Mouse (Mus musculus): ENCODE measurements around the gene Vrk2.

Vrk2 gene

DNA sequence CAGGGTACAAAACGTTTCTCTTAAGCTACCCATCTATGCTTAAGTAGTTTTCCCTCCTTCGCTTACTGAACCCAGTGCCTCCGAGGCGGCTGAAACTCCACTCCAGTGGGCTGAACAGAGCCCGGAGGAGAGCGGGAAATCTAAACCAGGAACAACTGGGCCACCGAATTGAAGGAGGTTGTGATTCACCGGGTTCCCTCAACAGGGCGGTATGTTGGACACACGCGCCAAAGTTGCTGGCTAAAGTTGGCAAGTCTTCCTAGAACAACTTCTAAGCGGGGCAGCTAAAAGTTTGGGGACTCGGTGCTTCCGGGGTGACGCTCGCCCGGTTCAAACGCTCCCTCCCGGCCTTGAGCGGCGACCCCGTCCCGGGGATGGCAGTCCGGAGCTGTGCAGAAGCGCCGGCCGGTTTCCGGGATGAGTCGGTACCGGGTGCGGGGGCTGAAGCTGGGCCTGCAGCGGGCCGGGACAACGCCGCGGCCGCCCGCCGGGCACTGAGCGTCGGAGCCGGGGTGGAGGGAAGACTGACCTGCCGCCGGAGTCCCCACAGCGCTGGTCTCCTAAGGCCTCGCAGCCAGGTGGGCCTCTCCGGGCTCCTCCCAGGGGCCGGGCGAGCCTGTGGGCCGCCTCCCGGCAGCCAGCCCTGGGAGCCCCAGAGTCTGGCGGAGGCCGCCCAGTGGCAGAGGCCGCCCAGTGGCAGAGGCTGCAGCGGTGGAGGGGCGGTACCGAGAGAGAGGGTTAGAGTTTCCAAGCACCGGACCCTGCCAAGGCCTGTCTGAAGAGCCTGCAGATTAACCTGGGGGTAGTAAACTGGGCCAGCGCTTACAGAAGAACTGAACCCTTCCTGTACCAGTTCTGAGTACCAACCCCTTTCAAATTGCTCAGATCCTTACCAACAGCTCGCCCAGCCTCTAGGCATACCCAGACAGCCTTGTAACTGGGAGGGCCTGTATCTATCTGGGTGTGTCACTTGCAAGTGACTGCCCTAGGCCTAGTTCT lies at the start of gene Vrk2, which contains the start of gene Gm6899:
Vrk2 (minus strand) TSS at position 939 of the 999 bp plus-strand sequence.
Gm6899 (plus strand) TSS at position 181 of the 999 bp plus-strand sequence.
- peak; percentile 85 for DNase-seq (ENCODE audit: low spot score)

DNA sequence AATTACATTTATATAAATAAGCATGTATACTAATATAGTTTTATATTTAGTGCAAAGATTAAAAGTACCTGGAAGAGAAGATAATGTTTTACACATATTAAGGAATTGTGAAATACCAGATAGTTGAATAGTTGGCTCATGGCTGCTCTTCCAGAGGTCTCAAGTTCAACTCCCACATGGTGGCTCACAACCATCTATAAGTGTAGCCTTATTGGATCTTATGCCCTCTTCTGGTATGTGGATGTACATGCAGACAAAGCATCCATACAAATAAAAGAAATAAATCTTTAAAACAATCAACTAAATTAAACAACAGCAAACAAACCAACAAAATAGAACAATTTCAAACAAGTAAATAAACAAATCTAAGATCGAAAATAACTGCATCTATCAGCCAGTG lies 48.3 kb upstream of the Vrk2 start:
- no peak for DNase-seq (ENCODE audit: low spot score)

DNA sequence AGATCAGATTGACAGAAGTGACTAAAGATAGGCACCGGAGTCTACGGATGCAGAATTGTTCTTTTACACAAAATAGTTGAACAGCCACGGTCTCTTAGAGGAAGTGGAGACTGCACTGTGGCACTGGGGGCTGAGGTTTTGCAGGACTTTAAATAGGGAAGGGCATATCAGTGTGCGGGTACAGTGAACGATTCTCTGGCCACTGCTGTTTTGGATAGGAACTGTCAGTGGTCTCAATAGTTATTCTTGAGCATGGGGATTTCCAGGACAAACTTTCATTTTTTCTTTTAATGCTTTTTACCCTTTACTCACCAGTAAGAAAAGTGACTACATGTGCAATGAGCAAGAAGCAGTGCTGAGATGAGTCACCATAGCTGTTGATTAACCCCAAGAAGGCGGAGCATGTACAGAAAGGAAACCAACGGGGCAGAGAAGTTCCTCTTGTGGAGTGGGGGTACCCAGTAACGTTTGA lies 46.6 kb upstream of the Vrk2 start:
- no peak for DNase-seq (ENCODE audit: low spot score)

DNA sequence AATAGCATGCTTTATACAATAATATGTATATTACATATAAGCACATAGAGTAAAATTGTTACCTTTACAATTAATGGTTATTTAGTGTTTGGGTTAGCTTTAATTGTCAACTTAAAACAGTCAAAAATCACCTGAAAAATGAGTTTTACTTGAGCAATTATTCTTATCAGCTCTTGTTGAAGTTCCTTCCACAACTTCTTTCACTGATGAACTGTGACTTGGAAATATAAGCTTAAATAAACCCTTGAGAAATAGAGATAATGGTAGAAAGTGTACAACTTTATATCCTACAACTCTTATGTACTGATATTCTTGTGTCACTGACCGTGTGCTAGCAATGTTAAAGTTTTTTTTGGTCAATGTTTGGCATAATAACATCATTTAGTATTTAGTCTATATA lies 42.4 kb upstream of the Vrk2 start:
- DNase-seq (ENCODE audit: low spot score): no peak

DNA sequence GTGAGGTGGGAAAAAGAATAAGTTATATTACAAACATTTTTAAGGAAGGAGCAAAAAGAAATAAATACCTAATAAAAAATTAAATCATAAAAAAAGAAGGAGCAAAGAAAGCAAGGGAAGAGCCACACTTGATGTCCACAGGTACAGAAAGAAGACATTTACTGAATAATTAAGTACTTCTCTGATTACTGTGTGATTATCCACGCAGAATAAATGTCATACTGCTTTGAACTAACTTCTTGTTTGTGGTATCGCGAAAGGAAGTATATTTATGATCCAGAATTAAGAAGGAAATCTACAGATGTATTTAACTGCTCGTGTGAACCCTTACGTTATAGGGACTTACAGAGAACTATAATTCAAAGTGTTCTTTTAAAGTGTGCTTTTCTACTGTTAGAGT lies 28.9 kb upstream of the Vrk2 start:
- no peak for DNase-seq (ENCODE audit: low spot score)

DNA sequence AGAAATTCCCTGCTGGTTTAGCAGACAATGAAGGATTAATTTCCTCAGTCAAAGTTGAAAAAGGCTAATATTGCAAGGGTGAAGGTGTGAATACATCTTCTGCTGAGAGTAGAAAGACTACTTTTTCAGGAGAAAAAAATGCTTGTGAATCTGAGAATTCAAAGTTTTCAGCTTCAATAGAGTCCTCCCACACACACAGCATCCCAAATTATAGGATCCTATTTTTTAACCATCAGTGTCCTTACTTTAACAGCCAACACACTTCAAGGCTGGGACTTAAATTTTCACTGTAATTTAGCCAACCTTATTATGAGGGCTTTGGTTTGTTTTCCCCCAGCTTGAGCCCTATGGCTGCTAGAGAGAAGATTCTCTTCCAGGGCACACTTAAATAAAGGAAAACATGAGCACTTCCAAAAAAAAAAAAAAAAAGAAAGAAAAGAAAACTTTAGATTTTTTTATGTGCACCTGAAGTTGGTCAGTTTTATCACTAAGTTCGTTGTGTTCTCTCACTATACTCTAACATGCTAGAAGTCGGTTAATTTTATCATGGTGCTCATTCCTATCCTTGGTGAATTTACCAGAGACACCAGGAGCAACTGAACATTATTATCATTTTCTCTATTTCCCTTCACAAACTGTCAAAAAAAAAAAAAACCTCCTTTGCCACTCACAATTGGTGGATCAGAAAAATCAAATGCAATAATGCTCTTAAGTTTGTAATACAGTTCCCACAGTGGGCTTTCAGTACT lies 24.9 kb upstream of the Vrk2 start:
- DNase-seq (ENCODE audit: low spot score): no peak

DNA sequence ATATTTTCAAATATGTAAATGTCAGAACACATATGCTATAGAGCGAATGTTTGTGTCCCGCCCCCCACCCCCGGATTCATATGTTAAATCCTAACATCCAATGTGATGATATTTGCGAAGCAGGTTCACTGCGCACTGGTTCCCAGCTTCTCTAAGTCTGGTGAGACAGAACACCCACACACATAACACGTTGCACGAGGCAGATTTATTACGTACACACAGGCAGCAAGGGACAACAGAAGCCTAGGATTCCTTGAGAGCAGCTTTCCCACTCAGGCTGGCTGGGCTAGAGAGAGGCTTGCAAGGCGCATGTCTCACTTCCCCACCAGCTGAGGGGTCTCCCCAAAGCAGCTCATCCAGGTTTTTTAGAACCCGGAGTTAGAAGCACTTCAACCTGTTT lies 15.0 kb upstream of the Vrk2 start:
- no peak for DNase-seq (ENCODE audit: low spot score)

DNA sequence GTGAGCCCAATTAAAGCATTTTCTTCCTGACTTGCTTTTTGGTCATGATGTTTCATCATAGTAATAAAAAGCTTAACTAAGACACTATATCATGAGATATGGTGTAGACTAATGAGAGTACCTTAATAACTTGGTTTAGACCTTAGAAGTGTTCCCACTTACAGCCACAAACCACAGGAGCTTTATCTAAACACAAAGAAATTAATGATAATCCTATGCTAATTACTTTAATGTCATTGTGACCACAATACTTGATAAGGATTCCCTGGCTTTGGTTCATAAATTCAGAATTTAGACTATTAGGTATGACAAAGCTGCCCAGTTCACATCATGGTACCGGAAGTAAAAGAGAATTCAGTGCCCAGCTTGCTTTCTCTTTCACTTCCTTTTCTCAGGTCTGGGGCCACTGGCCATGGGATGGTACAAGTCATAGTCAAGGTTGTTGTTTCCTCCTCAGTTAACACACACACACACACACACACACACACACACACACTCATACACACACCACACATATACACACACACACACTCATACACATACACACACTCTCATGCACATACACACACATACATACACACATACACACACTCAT lies 10.4 kb upstream of the Vrk2 start:
- no peak for DNase-seq (ENCODE audit: low spot score)

DNA sequence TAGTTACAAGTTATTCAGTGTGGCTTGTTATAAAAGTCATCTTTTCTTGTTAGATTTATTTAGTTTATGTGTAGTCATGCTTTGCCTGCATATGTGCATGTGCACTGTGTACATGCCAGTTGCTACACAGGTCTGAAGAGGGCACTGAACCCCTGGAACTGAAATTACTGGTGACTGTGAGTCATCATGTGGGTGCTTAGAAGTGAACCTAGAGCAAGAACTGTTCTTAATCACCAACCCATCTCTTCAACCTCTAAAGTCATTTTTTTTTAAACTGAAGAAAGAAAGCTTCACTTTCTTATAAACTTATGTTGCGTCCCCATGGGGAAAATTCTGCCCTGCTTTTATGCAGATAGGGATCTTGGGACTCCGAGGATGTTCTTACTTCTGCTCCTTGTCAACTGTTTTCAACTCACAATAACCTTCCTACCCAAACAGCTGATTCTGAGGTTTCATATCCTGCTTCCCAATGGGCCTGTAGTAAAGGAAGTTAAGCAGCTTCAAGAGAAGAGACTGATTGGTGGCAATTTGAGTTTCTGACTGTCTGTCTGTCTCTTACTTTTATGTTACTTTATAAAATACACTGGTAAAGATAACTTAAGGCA lies 7.9 kb upstream of the Vrk2 start:
- DNase-seq (ENCODE audit: low spot score): no peak

DNA sequence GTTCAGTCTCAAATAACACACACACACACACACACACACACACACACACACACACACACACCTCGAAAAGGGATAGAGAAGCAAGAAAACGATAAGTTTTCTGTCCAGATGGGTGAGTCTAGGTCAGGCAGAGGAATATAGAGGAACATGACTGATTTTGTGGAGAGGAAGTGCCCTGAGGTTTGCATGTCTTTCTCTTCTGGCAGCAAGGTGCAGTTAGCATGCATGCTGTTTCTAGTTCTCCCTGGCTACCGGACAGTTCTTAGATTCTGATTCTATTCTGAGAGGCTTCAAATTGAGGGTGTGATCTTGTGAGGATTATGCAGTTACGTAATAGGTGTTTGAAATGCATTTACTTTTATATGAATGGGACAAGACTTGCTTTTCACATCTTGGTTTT lies 6.9 kb upstream of the Vrk2 start:
- DNase-seq (ENCODE audit: low spot score): no peak

DNA sequence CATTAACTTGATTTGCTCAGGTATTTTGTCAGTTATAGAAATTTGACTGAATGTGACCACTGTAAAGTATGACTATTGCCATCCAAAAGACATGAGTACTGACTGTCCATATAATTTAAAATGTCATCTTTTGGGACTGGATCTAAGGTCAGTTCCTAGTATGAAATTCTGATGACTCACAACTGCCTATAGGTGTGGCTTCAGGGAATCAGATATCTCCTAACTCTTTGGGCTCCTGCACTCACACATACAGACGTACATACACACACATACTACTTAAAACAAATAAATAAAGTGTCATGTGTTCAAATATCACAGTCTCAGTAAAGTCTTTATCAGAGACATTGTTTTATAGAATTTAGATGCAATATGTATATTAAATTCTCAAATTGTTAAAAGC lies 5.1 kb upstream of the Vrk2 start:
- no peak for DNase-seq (ENCODE audit: low spot score)

DNA sequence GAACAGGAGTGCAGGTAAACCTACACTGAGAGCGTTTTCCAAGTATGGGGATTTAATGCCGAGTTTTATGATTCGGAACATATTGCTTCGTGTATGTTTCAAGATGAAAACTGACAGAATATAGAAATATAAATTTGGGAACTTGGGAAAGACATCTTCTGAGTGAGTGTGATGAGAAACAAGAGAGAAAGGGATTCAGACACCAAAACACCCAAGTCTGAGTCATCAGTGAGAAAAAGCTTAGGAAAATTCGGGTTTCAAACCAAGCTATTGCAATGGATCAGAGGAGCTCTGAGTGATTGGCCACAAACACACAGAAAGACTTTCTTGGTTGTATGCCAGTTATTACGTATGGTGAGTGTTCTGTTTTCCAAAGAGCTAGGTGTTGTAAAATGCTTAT lies 4.0 kb upstream of the Vrk2 start:
- no peak for DNase-seq (ENCODE audit: low spot score)

DNA sequence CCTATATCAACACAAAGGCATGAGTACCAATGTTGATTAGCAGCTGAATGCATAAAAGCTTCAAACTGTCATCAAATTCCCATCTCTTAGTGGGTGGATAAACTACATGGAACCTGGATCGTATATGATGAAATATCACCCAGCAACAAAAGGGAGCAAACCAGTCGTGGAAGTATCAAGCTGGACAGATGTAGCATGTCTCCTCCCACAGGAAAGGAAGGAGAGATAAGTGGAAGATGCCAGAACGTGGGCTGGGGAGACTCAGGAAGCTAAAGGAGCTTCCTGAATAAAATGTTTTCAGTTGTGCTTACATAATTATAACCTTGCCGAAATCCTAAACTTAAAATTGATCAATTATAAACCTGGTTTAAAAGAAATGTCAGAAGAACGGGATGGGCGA lies 3.3 kb upstream of the Vrk2 start:
- no peak for DNase-seq (ENCODE audit: low spot score)

DNA sequence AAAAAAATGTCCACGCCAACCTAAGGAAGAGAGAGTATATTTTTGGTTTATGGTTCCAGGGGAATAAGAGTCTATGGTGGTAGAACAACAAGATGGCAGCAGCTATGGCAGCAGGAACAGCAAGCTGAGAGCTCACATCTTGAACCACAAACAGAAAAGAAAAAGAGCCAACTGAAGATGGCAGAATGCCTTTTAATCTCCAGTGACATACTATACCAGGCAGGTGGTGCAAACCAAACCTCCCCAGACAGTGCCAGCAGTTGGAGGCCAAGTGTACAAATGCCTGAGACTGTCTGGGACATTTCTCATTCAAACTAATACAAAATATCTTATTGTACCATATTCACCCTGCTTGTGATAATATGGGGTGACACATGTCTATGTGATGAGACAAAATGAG lies 2.4 kb upstream of the Vrk2 start:
- DNase-seq (ENCODE audit: low spot score): no peak

DNA sequence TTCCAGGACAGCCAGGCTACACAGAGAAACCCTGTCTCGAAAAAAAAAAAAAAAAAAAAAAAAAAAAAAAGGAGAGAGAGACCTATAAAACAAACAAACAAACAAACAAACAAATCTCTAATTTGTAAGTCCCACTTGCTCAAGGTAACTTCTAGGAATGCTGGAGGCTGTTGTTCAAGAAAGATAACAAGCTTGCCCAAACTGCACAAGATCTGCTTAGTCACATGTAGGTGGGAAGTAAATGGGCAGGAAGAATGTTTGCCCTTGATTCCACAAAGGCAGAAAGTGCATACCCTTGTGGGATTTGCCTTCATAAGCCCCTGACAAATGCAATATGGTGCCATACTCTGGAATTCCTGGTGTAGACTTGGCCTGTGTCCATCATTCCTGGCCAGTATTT lies 688 bp upstream of the Vrk2 start:
- no peak for DNase-seq (ENCODE audit: low spot score)

DNA sequence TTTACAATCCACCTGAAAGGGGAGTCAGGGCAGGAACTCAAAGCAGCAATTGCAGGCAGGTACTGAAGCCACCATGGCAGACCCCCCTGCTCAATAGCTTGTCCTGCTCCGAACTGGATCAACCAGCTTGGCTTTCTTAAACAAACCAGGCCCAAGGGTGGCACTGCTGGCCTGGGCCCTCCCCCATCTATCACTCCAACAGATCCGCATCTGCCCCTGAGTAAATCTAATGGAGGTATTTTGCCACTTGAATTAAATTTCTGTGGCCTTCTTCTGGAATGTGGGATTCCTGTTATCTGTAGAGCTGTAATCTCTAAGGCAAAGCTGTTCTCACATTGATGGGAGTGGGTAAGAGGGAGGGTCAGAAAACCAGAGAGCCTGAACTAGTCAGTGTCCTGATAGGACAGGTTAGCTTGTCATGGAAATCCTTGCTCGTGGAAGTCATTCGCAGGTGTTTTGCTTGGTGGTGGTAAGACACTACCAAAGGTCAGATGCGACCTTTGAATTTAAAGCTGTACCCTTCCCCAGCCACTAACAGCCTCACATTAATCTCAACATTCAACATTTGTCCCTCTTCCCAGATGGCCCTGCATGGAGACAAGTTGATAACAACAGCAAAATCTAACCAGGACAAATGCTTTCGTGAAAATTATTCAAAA lies 1.3 kb downstream of the Vrk2 start:
- no peak for DNase-seq (ENCODE audit: low spot score)

DNA sequence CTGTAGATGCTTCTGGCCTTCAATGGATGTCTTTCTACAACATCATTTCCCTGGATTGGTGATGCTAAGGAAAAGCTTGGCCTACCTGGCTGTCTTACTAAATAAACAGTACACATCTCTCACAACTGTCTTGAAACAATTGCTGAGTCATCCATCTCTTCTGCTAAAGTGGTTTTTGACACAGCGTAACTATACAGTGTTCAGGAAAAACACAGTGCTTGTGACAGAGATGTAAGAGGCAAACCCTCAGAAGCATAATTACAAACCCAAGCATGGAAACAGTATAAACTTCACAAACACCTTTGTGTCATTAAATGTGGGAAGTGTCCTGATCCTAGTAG lies 6.6 kb downstream of the Vrk2 start:
- no peak for DNase-seq (ENCODE audit: low spot score)

DNA sequence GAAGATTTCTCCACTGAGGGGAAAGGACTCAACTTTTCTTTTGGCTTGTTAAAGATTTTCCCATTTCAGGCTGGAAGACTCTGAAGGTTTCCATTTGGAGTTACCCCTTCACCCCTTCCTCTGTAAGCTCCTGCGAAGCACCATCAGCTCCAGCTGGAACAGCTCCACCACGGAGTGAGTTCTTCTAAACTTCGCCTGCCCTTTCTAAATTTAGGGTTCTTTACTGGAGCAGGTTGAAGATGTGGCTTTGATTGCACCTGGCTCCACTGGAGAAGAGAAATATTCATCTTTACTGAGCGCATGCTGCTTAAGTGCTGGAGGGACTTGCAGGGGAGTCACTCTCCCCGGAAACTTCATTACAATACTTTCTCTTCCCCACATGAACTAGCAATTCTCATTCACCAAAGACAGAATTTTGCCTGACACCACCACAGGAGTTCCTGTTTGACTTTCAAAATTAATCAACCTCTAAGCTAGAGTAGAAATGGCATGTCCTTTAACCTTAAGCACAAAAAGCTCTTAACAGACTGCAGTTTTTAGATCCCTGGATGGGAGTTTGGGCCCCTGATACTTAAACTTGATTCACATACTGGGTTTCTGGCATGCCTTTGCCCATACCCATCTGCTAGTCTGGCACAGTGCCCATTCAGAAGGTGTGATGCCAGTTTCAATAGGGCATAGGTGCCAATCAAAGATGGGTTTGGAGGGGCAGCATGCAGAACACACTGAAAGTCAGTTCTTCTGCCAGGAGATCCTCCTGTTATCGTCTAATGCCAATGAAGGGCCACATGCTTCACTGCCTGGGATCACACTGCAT lies 7.2 kb downstream of the Vrk2 start:
- DNase-seq (ENCODE audit: low spot score): no peak

DNA sequence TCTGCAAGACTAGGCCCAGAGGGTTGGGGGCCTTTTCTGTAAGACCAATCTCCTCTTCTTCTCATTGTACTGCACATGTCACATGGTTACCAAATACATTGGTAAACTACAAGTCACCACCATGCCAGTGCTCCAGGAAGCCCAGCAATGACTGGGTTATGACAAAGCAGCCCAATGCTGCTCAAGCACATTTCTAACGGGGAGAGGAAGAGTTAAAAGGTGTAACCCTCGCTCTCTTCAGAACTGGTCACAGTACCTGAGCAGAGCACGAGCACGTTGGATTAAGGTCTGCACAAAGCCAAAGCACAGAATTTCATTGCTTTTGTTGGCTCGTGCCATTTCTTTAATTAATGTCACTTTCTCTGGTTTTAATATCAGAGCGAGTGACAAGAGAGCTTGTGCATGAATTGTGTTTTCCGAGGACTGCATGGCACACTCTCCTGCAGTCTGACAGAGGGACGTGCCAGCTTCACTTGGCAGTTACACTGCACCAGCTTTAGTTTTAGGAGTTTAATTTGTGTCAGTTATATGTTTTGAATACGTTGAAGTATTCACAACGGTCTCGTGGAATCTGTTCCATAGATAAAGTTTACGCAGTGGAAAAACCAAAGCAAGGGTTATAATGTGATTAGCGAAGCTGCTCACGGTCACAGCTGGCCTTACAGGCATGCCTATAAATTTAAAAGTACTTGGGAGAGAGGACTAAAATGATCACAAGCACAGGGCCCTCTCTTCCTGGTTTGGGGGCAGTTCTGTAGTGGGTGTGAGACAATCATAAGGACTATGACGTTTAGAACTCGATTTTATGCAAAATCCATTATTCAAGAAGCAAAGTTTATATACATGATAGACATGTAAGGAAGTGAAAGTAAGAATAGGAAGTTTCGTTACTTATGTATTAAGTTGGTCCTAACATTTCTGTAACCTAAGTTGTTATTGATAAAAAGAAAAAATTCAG lies 8.1 kb downstream of the Vrk2 start:
- DNase-seq (ENCODE audit: low spot score): no peak

DNA sequence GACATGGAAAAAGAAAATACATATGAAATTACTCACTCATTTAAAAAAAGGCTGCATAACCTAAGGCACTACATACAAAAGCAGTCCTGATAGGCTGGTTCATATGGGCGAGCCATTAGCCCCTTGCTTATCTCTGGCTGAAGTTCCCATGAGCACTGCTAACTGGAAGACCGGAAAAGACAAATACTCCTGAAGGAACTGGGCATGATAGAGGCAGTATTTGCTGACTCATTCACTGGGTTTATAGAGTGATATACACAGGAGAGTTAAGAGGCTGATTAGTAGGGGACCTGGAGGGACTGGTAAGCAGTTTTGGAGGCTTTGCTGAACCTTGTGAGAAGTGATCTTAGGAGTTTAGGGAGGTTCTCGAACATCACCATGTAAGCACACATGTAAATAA lies 42.2 kb downstream of the Vrk2 start:
- no peak for DNase-seq (ENCODE audit: low spot score)

Data from adipocyte (in vitro differentiated cells).